Mouse (Mus musculus) liver, postnatal 0 days (tissue): ENCODE measurements at regions not wholly inside any gene's neighbourhood (a gene's known extent, or its start where the extent isn't known, plus 50 kb on each side); places are given as distances from the start of the nearest gene placed in this dataset.

ENCODE experiments used
- CTCF ChIP-seq: sonication (generic); IDR thresholded peaks from 2 replicates; pipeline ENCODE4 v1.5.1; 2016; ENCODE audit warnings: antibody characterized with exemption, low read depth
- EP300 ChIP-seq: IDR thresholded peaks from 2 replicates; pipeline ENCODE4 v1.6.1; 2016; ENCODE audit warnings: antibody characterized with exemption, low read depth, mild to moderate bottlenecking

DNA sequence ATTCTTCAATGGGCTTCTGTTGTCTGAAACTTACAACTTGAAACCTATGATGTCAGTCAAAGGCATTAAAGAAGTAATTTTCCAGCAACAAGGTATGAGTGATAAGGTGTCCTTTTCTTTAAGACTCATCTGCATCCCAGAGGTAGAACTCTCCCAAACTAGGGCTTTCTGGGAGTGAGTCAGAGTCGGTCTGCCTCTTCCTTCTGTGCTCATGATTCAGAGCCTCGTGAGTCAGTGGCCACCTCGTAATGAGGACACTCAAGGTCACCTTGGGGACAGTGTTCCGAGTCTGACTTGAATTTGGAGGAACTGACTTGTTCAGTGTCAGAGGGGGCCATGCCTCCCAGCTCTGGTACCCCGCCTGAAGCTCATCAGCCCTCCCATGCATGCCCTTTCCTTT is 81.8 kb downstream of the Llph start:
- TF ChIP-seq CTCF (no peak), EP300 (no peak)
